Mouse (Mus musculus): Measurements from ENCODE around the gene Cbln3. TPM values are rescaled to one million over a fixed set of nuclear protein-coding genes. Genes with fewer than 3 reads are reported as not detected.

The Cbln3 gene
- polyA plus RNA-seq, 1 experiment from 2014 or later: 0.30 TPM

- no peaks in the 10 kb centered on the region; the same call in 1 of the 2 replicates for H3K36me3 ChIP-seq (ENCODE audit: control insufficient read depth, insufficient read depth, low read length)
- H3K9ac ChIP-seq (ENCODE audit: low read depth, low read length): no peak overlapping the region
- no peak for ATAC-seq (replicated peaks; ENCODE audit: insufficient number of reproducible peaks, low FRiP score, low TSS enrichment)
- H3K27me3 ChIP-seq (ENCODE audit: control insufficient read depth, insufficient read depth, low read length): peaks cover 11% of the 10 kb centered on the region
- H3K4me3 ChIP-seq (ENCODE audit: low read depth, low read length): no peak overlapping the region
- peaks cover 32% of the 10 kb centered on the region for H3K4me1 ChIP-seq (ENCODE audit: control insufficient read depth, insufficient read depth, low read length)
- no peak overlapping the region for H3K27ac ChIP-seq (ENCODE audit: low read depth, low read length)
- WGBS (ENCODE audit: insufficient replicate concordance): 85% methylated on average over 16 of the region's 16 CpGs
- no peaks in the 10 kb centered on the region for H3K9me3 ChIP-seq (replicated peaks; ENCODE audit: control insufficient read depth, low read length)
- H3K4me2 ChIP-seq: no peak overlapping the region
Measured at GRCm38 (mm10) chr14:55829854-55830253, 54.3 kb downstream of the Cbln3 start.

Other genes with a start within 250 kb of the Cbln3 start
- gene Ipo4, start 248.4 kb downstream of the Cbln3 start, polyA plus RNA-seq (2014; fragmentation: Nextera tagmentation; extraction: Ambion mirVana): 70.1 and 81.7 TPM in 2 replicates
- 1.9 and 4.2 TPM in 2 replicates for gene Gm49378, start 246.5 kb downstream of the Cbln3 start, polyA plus RNA-seq (2014; fragmentation: Nextera tagmentation; extraction: Ambion mirVana)
- 78.7 and 86.9 TPM in 2 replicates for gene Tm9sf1, start 240.6 kb downstream of the Cbln3 start, polyA plus RNA-seq (2014; fragmentation: Nextera tagmentation; extraction: Ambion mirVana)
- gene Tssk4, start 234.2 kb downstream of the Cbln3 start, polyA plus RNA-seq (2014; fragmentation: Nextera tagmentation; extraction: Ambion mirVana): 0.63 TPM in 2 replicates
- gene Mdp1, start 223.9 kb downstream of the Cbln3 start, polyA plus RNA-seq (2014; fragmentation: Nextera tagmentation; extraction: Ambion mirVana): 72.0 and 74.2 TPM in 2 replicates
- 41.3 and 43.3 TPM in 2 replicates for gene Gmpr2, start 212.5 kb downstream of the Cbln3 start, polyA plus RNA-seq (2014; fragmentation: Nextera tagmentation; extraction: Ambion mirVana)
- 512 and 535 TPM in 2 replicates for gene Nedd8, start 212.3 kb downstream of the Cbln3 start, polyA plus RNA-seq (2014; fragmentation: Nextera tagmentation; extraction: Ambion mirVana)
- gene Tinf2, start 202.6 kb downstream of the Cbln3 start, polyA plus RNA-seq (2014; fragmentation: Nextera tagmentation; extraction: Ambion mirVana): 39.6 and 42.3 TPM in 2 replicates
- gene Tgm1, start 170.5 kb downstream of the Cbln3 start, polyA plus RNA-seq (2014; fragmentation: Nextera tagmentation; extraction: Ambion mirVana): 0.13 and 0.30 TPM in 2 replicates
- 19.1 and 19.7 TPM in 2 replicates for gene Rabggta, start 162.1 kb downstream of the Cbln3 start, polyA plus RNA-seq (2014; fragmentation: Nextera tagmentation; extraction: Ambion mirVana)
- gene Dhrs1, start 138.7 kb downstream of the Cbln3 start, polyA plus RNA-seq (2014; fragmentation: Nextera tagmentation; extraction: Ambion mirVana): 56.4 and 60.3 TPM in 2 replicates
- 25.1 and 26.3 TPM in 2 replicates for gene Nop9, start 138.7 kb downstream of the Cbln3 start, polyA plus RNA-seq (2014; fragmentation: Nextera tagmentation; extraction: Ambion mirVana)
- 1.4 and 1.7 TPM in 2 replicates for gene Cideb, start 125.9 kb downstream of the Cbln3 start, polyA plus RNA-seq (2014; fragmentation: Nextera tagmentation; extraction: Ambion mirVana)
- 0.16 and 1.0 TPM in 2 replicates for gene Ltb4r2, start 123.0 kb downstream of the Cbln3 start, polyA plus RNA-seq (2014; fragmentation: Nextera tagmentation; extraction: Ambion mirVana)
- 0.11 and 0.21 TPM in 2 replicates for gene Ltb4r1, start 118.4 kb downstream of the Cbln3 start, polyA plus RNA-seq (2014; fragmentation: Nextera tagmentation; extraction: Ambion mirVana)
- 13.2 and 19.7 TPM in 2 replicates for gene Adcy4, start 100.3 kb downstream of the Cbln3 start, polyA plus RNA-seq (2014; fragmentation: Nextera tagmentation; extraction: Ambion mirVana)
- 19.6 and 19.8 TPM in 2 replicates for gene Ripk3, start 95.5 kb downstream of the Cbln3 start, polyA plus RNA-seq (2014; fragmentation: Nextera tagmentation; extraction: Ambion mirVana)
- gene Nfatc4, start 61.2 kb downstream of the Cbln3 start, polyA plus RNA-seq (2014; fragmentation: Nextera tagmentation; extraction: Ambion mirVana): 15.5 and 16.9 TPM in 2 replicates
- 12.5 and 20.3 TPM in 2 replicates for gene Nynrin, start 30.4 kb downstream of the Cbln3 start, polyA plus RNA-seq (2014; fragmentation: Nextera tagmentation; extraction: Ambion mirVana)
- 6.0 and 8.9 TPM in 2 replicates for gene Khnyn, start 555 bp upstream of the Cbln3 start, polyA plus RNA-seq (2014; fragmentation: Nextera tagmentation; extraction: Ambion mirVana)
- 36.9 and 42.2 TPM in 2 replicates for gene Sdr39u1, start 15.9 kb upstream of the Cbln3 start, polyA plus RNA-seq (2014; fragmentation: Nextera tagmentation; extraction: Ambion mirVana)
- not detected in 2 replicates for gene Cma1, start 60.3 kb upstream of the Cbln3 start, polyA plus RNA-seq (2014; fragmentation: Nextera tagmentation; extraction: Ambion mirVana)
- gene Cma2, start 66.6 kb upstream of the Cbln3 start, polyA plus RNA-seq (2014; fragmentation: Nextera tagmentation; extraction: Ambion mirVana): not detected in 2 replicates
- not detected in 2 replicates for gene Mcpt1, start 133.6 kb upstream of the Cbln3 start, polyA plus RNA-seq (2014; fragmentation: Nextera tagmentation; extraction: Ambion mirVana)
- gene Mcpt9, start 146.1 kb upstream of the Cbln3 start, polyA plus RNA-seq (2014; fragmentation: Nextera tagmentation; extraction: Ambion mirVana): not detected in 2 replicates
- not detected in 2 replicates for gene Mcpt2, start 157.6 kb upstream of the Cbln3 start, polyA plus RNA-seq (2014; fragmentation: Nextera tagmentation; extraction: Ambion mirVana)
- not detected in 2 replicates for gene Mcpt4, start 177.9 kb upstream of the Cbln3 start, polyA plus RNA-seq (2014; fragmentation: Nextera tagmentation; extraction: Ambion mirVana)
- gene Mcpt8, start 200.9 kb upstream of the Cbln3 start, polyA plus RNA-seq (2014; fragmentation: Nextera tagmentation; extraction: Ambion mirVana): not detected in 2 replicates
- gene Ctsg, start 218.2 kb upstream of the Cbln3 start, polyA plus RNA-seq (2014; fragmentation: Nextera tagmentation; extraction: Ambion mirVana): 0.21 TPM in 1 of 2 replicates, not detected in the other
- not detected in 2 replicates for gene Gzme, start 236.2 kb upstream of the Cbln3 start, polyA plus RNA-seq (2014; fragmentation: Nextera tagmentation; extraction: Ambion mirVana)
- not detected in 2 replicates for gene Gzmd, start 248.2 kb upstream of the Cbln3 start, polyA plus RNA-seq (2014; fragmentation: Nextera tagmentation; extraction: Ambion mirVana)

All from heart, embryonic 11.5 days (tissue).